Mouse (Mus musculus) intestine, embryonic 16.5 days (tissue): ENCODE measurements around the gene Tgfbr2. TPM values are rescaled to one million over a fixed set of nuclear protein-coding genes. Genes with fewer than 3 reads are reported as not detected.

ENCODE experiments used
- ATAC-seq: fragments of 200-750 bp; cut with Nextera tagmentation; 2 replicates; pipeline ENCODE4 v1.8.0; 2017; ENCODE audit warnings: moderate TSS enrichment, moderate library complexity
- H3K27ac ChIP-seq: fragments of 300-500 bp; sonication (generic); 2 replicates; pipeline ENCODE4 v1.5.1; 2014; ENCODE audit warnings: mild to moderate bottlenecking, low read length
- H3K27me3 ChIP-seq: fragments of 300-500 bp; sonication (generic); replicated peaks from 2 replicates; pipeline ENCODE4 v1.6.1; 2014; ENCODE audit warnings: low read length, control low read depth, mixed read lengths; ENCODE audit not compliant: control insufficient read depth, insufficient read depth
- H3K36me3 ChIP-seq: fragments of 300-500 bp; sonication (generic); 2 replicates; pipeline ENCODE4 v1.6.1; 2014; ENCODE audit warnings: low read length, control low read depth; ENCODE audit not compliant: control insufficient read depth, insufficient read depth
- H3K4me1 ChIP-seq: fragments of 300-500 bp; sonication (generic); 2 replicates; pipeline ENCODE4 v1.6.1; 2014; ENCODE audit warnings: low read length, control low read depth, mixed read lengths; ENCODE audit not compliant: control insufficient read depth, insufficient read depth
- H3K4me2 ChIP-seq: fragments of 300-500 bp; sonication (generic); 2 replicates; pipeline ENCODE4 v1.6.1; 2014; ENCODE audit warnings: low read depth, low read length, control low read depth
- H3K4me3 ChIP-seq: fragments of 300-500 bp; sonication (generic); 2 replicates; pipeline ENCODE4 v1.5.1; 2014; ENCODE audit warnings: mild to moderate bottlenecking, low read length
- H3K9ac ChIP-seq: fragments of 300-500 bp; sonication (generic); 2 replicates; pipeline ENCODE4 v1.6.1; 2014; ENCODE audit warnings: low read depth, low read length
- H3K9me3 ChIP-seq: fragments of 300-500 bp; sonication (generic); 2 replicates; pipeline ENCODE4 v1.6.1; 2016; ENCODE audit warnings: low read length, control low read depth; ENCODE audit not compliant: control insufficient read depth
- WGBS: fragments of 180-500 bp; shearing (Covaris S2); extraction: QIAGEN DNeasy Blood & Tissue Kit; methylation state at CpG from one replicate; pipeline ENCODE4 v1.1.7; 2014; 5-methylcytosine and 5-hydroxymethylcytosine counted together
- polyA plus RNA-seq: library from polyadenylated mRNA; unstranded; fragments of >200 nt; fragmentation: Nextera tagmentation; extraction: Ambion mirVana; gene quantifications from 2 replicates; pipeline ENCODE4 v1.2.1, GENCODE M21; 2015

Gene Tgfbr2
- polyA plus RNA-seq, 1 experiment from 2014 or later = 23.6 TPM

DNA sequence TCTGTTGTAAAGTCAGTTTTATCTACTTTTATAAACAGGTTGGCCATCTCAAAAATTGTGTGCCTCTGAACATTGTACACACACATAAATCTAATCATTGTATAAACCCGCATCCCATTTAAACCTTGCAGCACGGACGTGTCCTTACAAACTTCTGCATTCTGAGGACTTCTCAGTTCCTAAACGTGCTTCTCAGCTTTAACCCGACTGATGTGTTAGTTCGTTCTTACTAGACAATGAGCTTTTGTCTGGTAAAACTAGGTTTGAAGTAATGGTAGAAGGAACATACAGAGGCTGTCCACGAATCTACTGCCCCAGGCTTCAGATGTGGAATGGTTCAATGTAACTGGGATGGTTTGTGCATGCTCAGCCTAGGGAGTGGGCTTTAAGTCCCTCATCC lies 41.9 kb upstream of the Tgfbr2 start:
- no peaks in the 10 kb centered on the region for H3K27me3 ChIP-seq
- H3K4me2 ChIP-seq = no peak overlapping the region
- H3K36me3 ChIP-seq = no peaks in the 10 kb centered on the region
- no peak overlapping the region for H3K9ac ChIP-seq
- no peaks in the 10 kb centered on the region for H3K4me1 ChIP-seq
- H3K4me3 ChIP-seq = no peak overlapping the region
- 78% methylated on average over 7 of the region's 7 CpGs for WGBS
- H3K27ac ChIP-seq = no peak overlapping the region
- no peak for ATAC-seq
- no peaks in the 10 kb centered on the region for H3K9me3 ChIP-seq

DNA sequence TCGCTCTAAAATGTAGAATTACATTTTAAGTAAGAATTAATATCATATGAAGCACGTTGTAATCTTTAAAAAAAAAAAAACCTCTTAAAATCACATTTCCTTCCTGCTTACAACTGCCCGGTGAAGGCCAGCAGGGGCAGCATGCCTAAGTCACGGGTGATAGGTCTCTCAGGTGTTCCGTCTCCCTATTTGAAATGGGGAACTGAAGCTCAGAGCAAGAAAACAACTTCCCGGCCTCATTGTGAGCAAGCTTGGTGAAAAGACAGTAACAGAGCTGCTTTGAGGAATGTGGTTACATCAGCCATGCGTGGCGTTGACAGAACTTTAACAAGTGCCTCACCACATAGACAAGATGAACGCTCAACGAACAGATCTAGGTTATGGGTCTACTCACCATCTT lies 41.5 kb upstream of the Tgfbr2 start:
- Histone ChIP-seq H3K27ac (no peak overlapping the region), H3K36me3 (no peaks in the 10 kb centered on the region), H3K4me3 (no peak overlapping the region), H3K4me2 (no peak overlapping the region), H3K27me3 (no peaks in the 10 kb centered on the region), H3K4me1 (no peaks in the 10 kb centered on the region), H3K9ac (no peak overlapping the region), H3K9me3 (no peaks in the 10 kb centered on the region)
- WGBS = 84% methylated on average over 10 of the region's 10 CpGs
- ATAC-seq = no peak

GRCm38 (mm10) chr9:116214296-116214695 lies 39.1 kb upstream of the Tgfbr2 start:
- no peak overlapping the region for H3K9ac ChIP-seq
- H3K36me3 ChIP-seq = no peaks in the 10 kb centered on the region
- no peak overlapping the region for H3K4me3 ChIP-seq
- H3K4me1 ChIP-seq = no peaks in the 10 kb centered on the region
- 83% methylated on average over 6 of the region's 6 CpGs for WGBS
- H3K27me3 ChIP-seq = no peaks in the 10 kb centered on the region
- H3K27ac ChIP-seq = no peak overlapping the region
- no peak overlapping the region for H3K4me2 ChIP-seq
- H3K9me3 ChIP-seq = no peaks in the 10 kb centered on the region
- ATAC-seq = no peak

GRCm38 (mm10) chr9:116212915-116213619 lies 37.9 kb upstream of the Tgfbr2 start:
- H3K9me3 ChIP-seq = no peaks in the 10 kb centered on the region
- no peak overlapping the region for H3K9ac ChIP-seq
- H3K27me3 ChIP-seq = no peaks in the 10 kb centered on the region
- no peaks in the 10 kb centered on the region for H3K36me3 ChIP-seq
- peak; percentile 61 for ATAC-seq
- no peak overlapping the region for H3K4me3 ChIP-seq
- H3K4me2 ChIP-seq = no peak overlapping the region
- peak overlapping the region; percentile 46 for H3K27ac ChIP-seq
- 62% methylated on average over 8 of the region's 8 CpGs for WGBS
- H3K4me1 ChIP-seq = peaks cover 4% of the 10 kb centered on the region; the same call in 1 of the 2 replicates

DNA sequence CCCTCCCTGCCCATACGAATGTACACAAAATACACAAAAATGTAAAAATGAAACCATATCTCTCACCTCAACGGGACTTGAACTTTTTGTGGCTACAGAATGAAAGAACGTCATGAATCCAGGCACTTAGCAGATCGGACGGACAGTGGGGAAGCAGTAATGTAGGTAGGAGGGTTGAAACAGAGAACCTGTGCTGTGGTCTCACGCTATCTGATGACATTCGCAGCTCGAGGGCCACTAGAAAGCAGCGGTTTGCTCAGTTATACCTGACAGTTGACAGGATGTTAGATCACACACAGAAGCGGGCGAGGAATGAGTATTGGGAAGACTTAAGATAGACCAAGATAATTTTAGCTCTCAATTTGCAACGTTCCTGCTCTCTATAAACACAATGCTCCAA lies 36.9 kb upstream of the Tgfbr2 start:
- WGBS = 83% methylated on average over 12 of the region's 12 CpGs
- no peak overlapping the region for H3K4me2 ChIP-seq
- peaks cover 4% of the 10 kb centered on the region; the same call in 1 of the 2 replicates for H3K4me1 ChIP-seq
- no peaks in the 10 kb centered on the region for H3K27me3 ChIP-seq
- ATAC-seq = no peak
- H3K9ac ChIP-seq = no peak overlapping the region
- H3K9me3 ChIP-seq = no peaks in the 10 kb centered on the region
- H3K27ac ChIP-seq = no peak overlapping the region
- H3K4me3 ChIP-seq = no peak overlapping the region
- no peaks in the 10 kb centered on the region for H3K36me3 ChIP-seq

GRCm38 (mm10) chr9:116208169-116208904 lies 33.2 kb upstream of the Tgfbr2 start:
- Histone ChIP-seq H3K4me1 (peaks cover 4% of the 10 kb centered on the region; the same call in 1 of the 2 replicates), H3K27ac (no peak overlapping the region), H3K9me3 (no peaks in the 10 kb centered on the region), H3K4me3 (no peak overlapping the region), H3K36me3 (no peaks in the 10 kb centered on the region), H3K9ac (no peak overlapping the region), H3K27me3 (no peaks in the 10 kb centered on the region), H3K4me2 (no peak overlapping the region)
- WGBS = 68% methylated on average over 16 of the region's 16 CpGs
- ATAC-seq = peak; percentile 58

- H3K27me3 ChIP-seq = no peaks in the 10 kb centered on the region
- H3K27ac ChIP-seq = no peak overlapping the region
- no peak overlapping the region for H3K4me3 ChIP-seq
- H3K9me3 ChIP-seq = no peaks in the 10 kb centered on the region
- WGBS = 52% methylated on average over 2 of the region's 2 CpGs
- H3K9ac ChIP-seq = no peak overlapping the region
- H3K4me1 ChIP-seq = peaks cover 4% of the 10 kb centered on the region; the same call in 1 of the 2 replicates
- no peaks in the 10 kb centered on the region for H3K36me3 ChIP-seq
- H3K4me2 ChIP-seq = no peak overlapping the region
- ATAC-seq = no peak; the same call in 1 of the 2 replicates
These were observed 31.7 kb upstream of the Tgfbr2 start for GRCm38 (mm10) chr9:116206901-116207300.

- WGBS = 92% methylated on average over 1 of the region's 1 CpGs
- Histone ChIP-seq H3K27ac (no peak overlapping the region), H3K4me3 (no peak overlapping the region), H3K27me3 (no peaks in the 10 kb centered on the region), H3K4me1 (peaks cover 3% of the 10 kb centered on the region; the same call in 1 of the 2 replicates), H3K9ac (no peak overlapping the region), H3K4me2 (no peak overlapping the region), H3K36me3 (no peaks in the 10 kb centered on the region), H3K9me3 (no peaks in the 10 kb centered on the region)
- no peak for ATAC-seq
These were observed 28.5 kb upstream of the Tgfbr2 start for GRCm38 (mm10) chr9:116203675-116204074.

DNA sequence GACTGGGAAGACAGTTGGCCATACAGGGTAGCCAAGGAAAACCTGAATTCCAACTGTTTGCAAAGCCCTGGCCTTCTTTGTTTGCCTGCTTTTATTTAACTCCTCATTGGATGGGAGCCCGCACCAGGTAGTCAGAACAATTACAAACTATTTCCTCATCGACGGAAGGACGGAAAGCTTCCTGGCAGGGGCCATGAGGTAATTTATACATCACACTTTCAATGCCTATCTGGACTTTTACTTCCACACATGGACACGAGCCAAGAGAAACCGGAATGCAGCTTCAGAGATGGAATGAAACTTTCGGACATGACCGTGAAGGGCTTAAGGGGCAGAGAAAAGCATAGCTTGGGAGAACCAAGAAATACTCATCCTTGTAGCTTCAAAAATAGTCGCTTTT lies 24.0 kb upstream of the Tgfbr2 start:
- 36% methylated on average over 9 of the region's 9 CpGs for WGBS
- no peak overlapping the region for H3K4me3 ChIP-seq
- H3K27me3 ChIP-seq = no peaks in the 10 kb centered on the region
- H3K9ac ChIP-seq = no peak overlapping the region
- peaks cover 3% of the 10 kb centered on the region; the same call in 1 of the 2 replicates for H3K4me1 ChIP-seq
- H3K36me3 ChIP-seq = no peaks in the 10 kb centered on the region
- H3K27ac ChIP-seq = no peak overlapping the region
- peak; percentile 53 for ATAC-seq
- H3K4me2 ChIP-seq = no peak overlapping the region
- no peaks in the 10 kb centered on the region for H3K9me3 ChIP-seq
